Mouse (Mus musculus) heart, postnatal 0 days (tissue): ENCODE data around the gene Rptor.

Experiments used
- CTCF ChIP-seq: IDR thresholded peaks from 2 replicates; pipeline ENCODE4 v1.5.1; 2016; ENCODE audit warnings: antibody characterized with exemption, control low read depth, low read depth
- EP300 ChIP-seq: IDR thresholded peaks from 2 replicates; pipeline ENCODE4 v1.6.1; 2016; ENCODE audit warnings: antibody characterized with exemption, low read depth

DNA sequence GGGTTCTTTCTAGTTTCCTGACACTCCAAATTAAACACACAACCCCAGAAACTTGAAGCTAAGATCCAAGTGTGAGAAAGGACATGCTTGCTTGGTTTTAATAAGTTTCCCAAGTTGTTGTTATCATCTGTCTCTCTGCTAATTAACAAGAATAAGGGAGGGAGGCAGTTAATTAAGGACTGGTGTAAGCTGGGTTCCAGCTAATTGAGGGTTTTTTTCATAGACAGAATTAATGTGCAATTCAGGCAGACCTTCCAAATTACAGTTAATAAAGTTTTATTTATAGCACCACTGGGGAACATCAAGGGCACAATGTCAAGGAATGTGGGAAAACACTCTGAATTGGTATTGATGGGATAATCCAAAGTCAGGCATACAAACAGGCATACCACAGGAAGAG, 230.6 kb downstream of the Rptor start:
- TF ChIP-seq CTCF: no peak
- TF ChIP-seq EP300: no peak
